Mouse (Mus musculus): Measurements from ENCODE around the gene Gm9844. TPM values are rescaled to one million over a fixed set of nuclear protein-coding genes. Genes with fewer than 3 reads are reported as not detected.
"Not testable (repeated sequence)": the region's sequence is repeated elsewhere in the genome, so short reads cannot be mapped to it uniquely, and the experiment has no call there.

Gm9844 gene
- total RNA-seq, 2 experiments from 2014 or later: not detected

- DNase-seq: no peak
Observed at GRCm38 (mm10) chr7:24869532-24870165, 7.6 kb downstream of the Gm9844 start, which contains the start of the genes Lypd4 and Dmrtc2. TSS of gene Lypd4 (minus strand) at chr7:24869941. TSS of gene Dmrtc2 (plus strand) at chr7:24870057.

- DNase-seq: no peak
Observed at GRCm38 (mm10) chr7:24877588-24877987, 15.6 kb downstream of the Gm9844 start.

GRCm38 (mm10) chr7:24879620-24880019, 17.6 kb downstream of the Gm9844 start:
- DNase-seq: no peak

GRCm38 (mm10) chr7:24882416-24883199, 20.6 kb downstream of the Gm9844 start:
- no peak for DNase-seq

GRCm38 (mm10) chr7:24883896-24884692, 22.1 kb downstream of the Gm9844 start, which contains the start of gene Rps19:
TSS of gene Rps19 (plus strand) at chr7:24884371.
- peak; percentile 97 to 98 for DNase-seq

GRCm38 (mm10) chr7:24884693-24885291, 22.8 kb downstream of the Gm9844 start:
- no peak for DNase-seq

GRCm38 (mm10) chr7:24885468-24886307, 23.7 kb downstream of the Gm9844 start:
- no peak for DNase-seq

GRCm38 (mm10) chr7:24886308-24886633, 24.3 kb downstream of the Gm9844 start:
- no peak for DNase-seq

GRCm38 (mm10) chr7:24887096-24887495, 25.1 kb downstream of the Gm9844 start:
- no peak for DNase-seq

GRCm38 (mm10) chr7:24889431-24890220, 27.6 kb downstream of the Gm9844 start:
- no peak for DNase-seq

- peak; percentile 61 to 72 for DNase-seq
Observed at GRCm38 (mm10) chr7:24890281-24891216, 28.5 kb downstream of the Gm9844 start.

GRCm38 (mm10) chr7:24891241-24892124, 29.5 kb downstream of the Gm9844 start:
- DNase-seq: no peak

- no peak for DNase-seq
Observed at GRCm38 (mm10) chr7:24892125-24892583, 30.1 kb downstream of the Gm9844 start.

GRCm38 (mm10) chr7:24895749-24896148, 33.7 kb downstream of the Gm9844 start:
- DNase-seq: not testable (repeated sequence)

- DNase-seq: no peak
Observed at GRCm38 (mm10) chr7:24896269-24896668, 34.3 kb downstream of the Gm9844 start.

GRCm38 (mm10) chr7:24897224-24897623, 35.2 kb downstream of the Gm9844 start, which contains the start of gene Cd79a:
TSS of gene Cd79a (plus strand) at chr7:24897381.
- DNase-seq: no peak

GRCm38 (mm10) chr7:24897959-24898358, 35.9 kb downstream of the Gm9844 start:
- DNase-seq: no peak

GRCm38 (mm10) chr7:24901114-24901513, 39.1 kb downstream of the Gm9844 start:
- DNase-seq: no peak

Measured in layer of hippocampus, postnatal 36 days (tissue).